Mouse (Mus musculus): Measurements from ENCODE around the gene Adam25.
"Not testable (repeated sequence)": the region's sequence is repeated elsewhere in the genome, so short reads cannot be mapped to it uniquely, and the experiment has no call there.

Adam25 gene

GRCm38 (mm10) chr8:40751908-40752307 is at the start of gene Adam25:
Gene Adam25 (plus strand): TSS chr8:40752208.
- not testable (repeated sequence) for DNase-seq (ENCODE audit: low spot score)

GRCm38 (mm10) chr8:40715406-40715805 is 36.6 kb upstream of the Adam25 start:
- not testable (repeated sequence) for DNase-seq (ENCODE audit: low spot score)

- DNase-seq (ENCODE audit: low spot score): no peak
Measured at GRCm38 (mm10) chr8:40715986-40716385, 36.0 kb upstream of the Adam25 start.

- DNase-seq (ENCODE audit: low spot score): no peak
Measured at GRCm38 (mm10) chr8:40783320-40783719, 31.3 kb downstream of the Adam25 start.

- DNase-seq (ENCODE audit: low spot score): not testable (repeated sequence)
Measured at GRCm38 (mm10) chr8:40792973-40793372, 41.0 kb downstream of the Adam25 start, which contains the start of gene Adam20. Gene Adam20 (plus strand): TSS chr8:40793273.

GRCm38 (mm10) chr8:40803379-40804079 is 51.5 kb downstream of the Adam25 start:
- DNase-seq (ENCODE audit: low spot score): no peak

Measured in layer of hippocampus, adult 9-10 months (tissue).